Mouse (Mus musculus) lung, adult 2 months (tissue): ENCODE measurements around the gene Krtap9-1. TPM values are rescaled to one million over a fixed set of nuclear protein-coding genes. Genes with fewer than 3 reads are reported as not detected.
"Not testable (repeated sequence)": the region's sequence is repeated elsewhere in the genome, so short reads cannot be mapped to it uniquely, and the experiment has no call there.

Source experiments
- DNase-seq: peaks from one replicate; pipeline ENCODE4 v3.0.0; 2022
- H3K4me1 ChIP-seq: fragments of 200-500 bp; 2 replicates; pipeline ENCODE4 v1.6.1; 2011; ENCODE audit warnings: low read length; ENCODE audit not compliant: control insufficient read depth, insufficient read depth
- H3K4me3 ChIP-seq: fragments of 200-500 bp; replicated peaks from 2 replicates; pipeline ENCODE3; 2011; ENCODE audit warnings: low read depth, mild to moderate bottlenecking, control low read depth, low read length; ENCODE audit errors: extremely low read depth
- CTCF ChIP-seq: fragments of 200-500 bp; IDR thresholded peaks from 2 replicates; pipeline ENCODE4 v1.5.1; 2011; ENCODE audit warnings: mild to moderate bottlenecking, low read length, control low read depth; ENCODE audit not compliant: insufficient read depth
- POLR2A ChIP-seq: fragments of 200-500 bp; IDR thresholded peaks from 2 replicates; pipeline ENCODE4 v1.6.1; 2011; ENCODE audit warnings: low read depth, mild to moderate bottlenecking, control low read depth, low read length, borderline replicate concordance; ENCODE audit errors: extremely low read depth
- WGBS: fragments of 180-500 bp; shearing (Covaris S2); methylation state at CpG from one replicate; pipeline ENCODE4 v1.1.7; 2018; 5-methylcytosine and 5-hydroxymethylcytosine counted together
- polyA plus RNA-seq: library from polyadenylated mRNA; depleted of rRNA; stranded (reverse); fragments of >200 nt; gene quantifications from 2 replicates; pipeline ENCODE4 v1.2.3, GENCODE M21; 2012; rRNA removed

Gene Krtap9-1
- not detected in 2 replicates for polyA plus RNA-seq

- WGBS, result 41% methylated on average over 1 of the region's 1 CpGs
- not testable (repeated sequence) for H3K4me1 ChIP-seq, DNase-seq, H3K4me3 ChIP-seq
These were observed at the start of gene Krtap9-1 for GRCm38 (mm10) chr11:99873089-99873488. Gene Krtap9-1, plus strand, starts transcription at chr11:99873389.

- WGBS, result 76% methylated on average over 1 of the region's 1 CpGs
- no peak within 1 kb of the TSS for H3K4me3 ChIP-seq
- H3K4me1 ChIP-seq, result no peaks in the 10 kb centered on the region
- DNase-seq, result no peak
- TF ChIP-seq CTCF, result no peak
- TF ChIP-seq POLR2A, result no peak
These were observed 35.2 kb upstream of the Krtap9-1 start, which contains the start of gene 2300003K06Rik for GRCm38 (mm10) chr11:99837966-99838365. Gene 2300003K06Rik, minus strand, starts transcription at chr11:99838066.

GRCm38 (mm10) chr11:99842185-99842584, 31.0 kb upstream of the Krtap9-1 start:
- WGBS, result 97% methylated on average over 1 of the region's 1 CpGs
- no peaks in the 10 kb centered on the region for H3K4me1 ChIP-seq
- H3K4me3 ChIP-seq, result no peak overlapping the region
- TF ChIP-seq CTCF (no peak), POLR2A (no peak)
- DNase-seq, result no peak

GRCm38 (mm10) chr11:99846746-99847145, 26.4 kb upstream of the Krtap9-1 start:
- DNase-seq, result no peak
- WGBS, result 87% methylated on average over 2 of the region's 2 CpGs
- Histone ChIP-seq H3K4me1 (no peaks in the 10 kb centered on the region), H3K4me3 (no peak overlapping the region)
- TF ChIP-seq CTCF, result no peak
- TF ChIP-seq POLR2A, result no peak

- H3K4me1 ChIP-seq, result no peaks in the 10 kb centered on the region
- no peak within 1 kb of the TSS for H3K4me3 ChIP-seq
- no peak for DNase-seq
- TF ChIP-seq POLR2A (no peak), CTCF (no peak)
These were observed 21.7 kb upstream of the Krtap9-1 start, which contains the start of gene Krtap4-16 for GRCm38 (mm10) chr11:99851508-99851907. Gene Krtap4-16, minus strand, starts transcription at chr11:99851608.

GRCm38 (mm10) chr11:99854121-99854520, 19.1 kb upstream of the Krtap9-1 start:
- 60% methylated on average over 3 of the region's 3 CpGs for WGBS
- no peak for DNase-seq
- Histone ChIP-seq H3K4me3 (no peak overlapping the region), H3K4me1 (no peaks in the 10 kb centered on the region)
- TF ChIP-seq POLR2A (no peak), CTCF (peak; percentile 54)

- TF ChIP-seq CTCF, result no peak
- no peak for TF ChIP-seq POLR2A
- Histone ChIP-seq H3K4me1 (no peaks in the 10 kb centered on the region), H3K4me3 (no peak within 1 kb of the TSS)
- WGBS, result 85% methylated on average over 2 of the region's 2 CpGs
- DNase-seq, result no peak
These were observed 15.6 kb upstream of the Krtap9-1 start, which contains the start of gene Gm11568 for GRCm38 (mm10) chr11:99857617-99858016. Gene Gm11568, plus strand, starts transcription at chr11:99857917.

GRCm38 (mm10) chr11:99858761-99859160, 14.4 kb upstream of the Krtap9-1 start:
- 47% methylated on average over 2 of the region's 2 CpGs for WGBS
- TF ChIP-seq CTCF (no peak), POLR2A (no peak)
- DNase-seq, result no peak

GRCm38 (mm10) chr11:99864176-99864575, 9.0 kb upstream of the Krtap9-1 start, which contains the start of gene Gm11559:
Gene Gm11559, plus strand, starts transcription at chr11:99864476.
- not testable (repeated sequence) for DNase-seq, H3K4me1 ChIP-seq, H3K4me3 ChIP-seq
- WGBS, result 42% methylated on average over 1 of the region's 1 CpGs

More at GRCm38 (mm10) chr11:99858761-99859160, 14.4 kb upstream of the Krtap9-1 start:
- Histone ChIP-seq H3K4me1 (no peaks in the 10 kb centered on the region), H3K4me3 (no peak overlapping the region)

GRCm38 (mm10) chr11:99878887-99879286, 5.7 kb downstream of the Krtap9-1 start, which contains the start of gene Gm11567:
Gene Gm11567, plus strand, starts transcription at chr11:99879187.
- H3K4me3 ChIP-seq, H3K4me1 ChIP-seq, DNase-seq: not testable (repeated sequence)
- 19% methylated on average over 1 of the region's 1 CpGs for WGBS

- WGBS, result 76% methylated on average over 2 of the region's 2 CpGs
These were observed 34.4 kb downstream of the Krtap9-1 start, which contains the start of gene Krtap31-1 for GRCm38 (mm10) chr11:99907620-99908019. Gene Krtap31-1, plus strand, starts transcription at chr11:99907920.

More at GRCm38 (mm10) chr11:99907620-99908019, 34.4 kb downstream of the Krtap9-1 start, which contains the start of gene Krtap31-1:
- DNase-seq, result no peak
- TF ChIP-seq POLR2A, result no peak
- Histone ChIP-seq H3K4me1 (no peaks in the 10 kb centered on the region), H3K4me3 (no peak within 1 kb of the TSS)
